Mouse (Mus musculus) T-cell, adult 2 months (primary cell): ENCODE results near the gene Mbl1.

Source experiments
- DNase-seq: peaks from one replicate; pipeline ENCODE4 v3.0.0; 2022; ENCODE audit warnings: low spot score

Gene Mbl1

DNA sequence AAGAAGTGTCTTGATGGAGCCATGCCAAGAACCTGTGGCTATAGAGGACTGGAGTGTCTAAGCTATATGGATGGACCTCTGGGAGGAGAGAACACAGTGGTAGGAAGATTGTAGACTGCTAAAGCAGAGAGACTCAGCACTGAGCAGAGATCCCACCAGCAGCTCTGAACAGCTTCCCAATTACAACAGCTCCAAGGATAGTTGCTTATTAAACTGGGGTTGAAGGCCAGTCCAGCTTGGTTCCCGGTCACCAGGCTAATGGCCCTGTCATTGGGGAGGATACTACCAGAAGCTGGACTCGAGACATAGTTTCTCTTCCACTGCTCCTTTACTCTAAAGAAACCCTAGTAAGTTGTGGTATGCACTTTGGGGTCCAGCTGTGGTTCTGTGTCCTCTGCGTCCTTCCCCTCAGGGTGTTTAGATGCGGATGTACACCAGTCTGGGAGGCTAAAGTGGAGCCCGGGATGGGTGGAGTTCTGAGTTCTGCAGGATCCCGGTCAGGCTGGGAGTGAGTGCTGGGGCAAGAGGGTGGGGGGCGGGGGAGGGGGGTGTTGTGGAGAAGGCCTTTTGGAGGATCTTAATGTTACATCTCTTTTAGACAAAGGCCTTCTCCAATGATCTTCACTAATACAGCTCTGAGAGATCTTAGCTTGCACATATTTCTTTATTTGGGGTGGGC, at the start of gene Mbl1:
Gene Mbl1, plus strand, starts transcription at position 239 of the 679 bp plus-strand sequence.
- no peak for DNase-seq

- DNase-seq = no peak
Measured at GRCm38 (mm10) chr14:41102269-41102668, 49.0 kb upstream of the Mbl1 start.

DNA sequence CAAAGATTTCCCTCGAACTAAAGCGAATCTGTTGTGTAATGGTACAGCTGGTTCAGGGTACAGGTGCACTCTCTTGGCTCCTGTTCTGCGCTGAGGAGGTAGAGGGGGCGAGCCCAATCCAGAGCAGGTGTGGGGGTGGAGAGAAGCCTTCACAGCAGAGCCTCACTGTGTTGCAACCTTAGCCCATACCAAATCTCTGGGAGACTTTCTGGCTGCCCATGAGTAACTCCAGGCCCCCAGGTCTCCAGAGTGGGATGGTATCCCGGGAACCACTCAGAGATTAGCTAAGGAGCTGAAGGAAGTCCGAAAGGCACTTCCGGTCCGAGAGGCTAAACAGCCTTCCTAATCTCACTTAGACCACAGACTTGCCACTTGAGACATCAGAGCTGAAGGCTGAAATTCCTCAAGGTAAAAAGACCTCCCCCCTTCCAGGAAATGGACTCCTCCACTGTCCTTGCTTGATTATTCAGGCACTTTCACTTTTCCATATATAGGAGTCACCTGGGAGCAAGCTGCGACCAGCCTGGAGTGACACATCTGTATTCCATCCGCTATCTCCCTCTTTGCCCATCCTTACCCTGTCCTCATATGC, 46.3 kb upstream of the Mbl1 start, which contains the start of gene Mat1a:
Gene Mat1a, plus strand, starts transcription at position 183 of the 592 bp plus-strand sequence.
- no peak for DNase-seq

DNA sequence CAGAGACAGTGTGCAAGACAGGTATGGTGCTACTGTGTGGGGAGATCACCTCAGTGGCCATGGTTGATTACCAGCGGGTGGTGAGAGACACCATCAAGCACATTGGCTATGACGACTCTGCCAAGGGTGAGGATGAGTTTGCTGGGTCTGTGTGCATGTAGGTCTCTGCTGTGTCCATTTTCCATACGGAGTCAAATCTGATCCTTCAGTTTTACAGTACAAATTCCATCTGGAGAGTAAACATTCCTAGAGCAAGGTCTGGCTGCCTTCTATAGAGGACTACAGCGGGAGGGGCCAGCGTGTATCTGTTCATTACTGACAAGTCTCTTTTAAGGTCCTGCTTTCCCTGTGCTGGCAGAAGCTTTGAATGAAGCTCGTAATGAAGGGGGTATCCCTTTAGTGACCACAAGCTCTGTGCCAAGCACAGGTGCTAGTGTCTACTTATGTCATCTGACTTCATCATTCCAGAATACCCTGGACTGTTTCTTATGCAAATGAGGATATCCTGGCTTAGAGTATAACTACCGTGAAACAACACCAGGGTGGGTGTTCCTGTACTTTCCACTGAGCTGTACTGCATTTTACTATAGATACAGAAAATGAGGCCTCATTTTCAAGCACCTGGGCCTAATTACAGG, 40.1 kb upstream of the Mbl1 start:
- DNase-seq = no peak

- DNase-seq = no peak
Measured at GRCm38 (mm10) chr14:41112944-41113343, 38.3 kb upstream of the Mbl1 start.

DNA sequence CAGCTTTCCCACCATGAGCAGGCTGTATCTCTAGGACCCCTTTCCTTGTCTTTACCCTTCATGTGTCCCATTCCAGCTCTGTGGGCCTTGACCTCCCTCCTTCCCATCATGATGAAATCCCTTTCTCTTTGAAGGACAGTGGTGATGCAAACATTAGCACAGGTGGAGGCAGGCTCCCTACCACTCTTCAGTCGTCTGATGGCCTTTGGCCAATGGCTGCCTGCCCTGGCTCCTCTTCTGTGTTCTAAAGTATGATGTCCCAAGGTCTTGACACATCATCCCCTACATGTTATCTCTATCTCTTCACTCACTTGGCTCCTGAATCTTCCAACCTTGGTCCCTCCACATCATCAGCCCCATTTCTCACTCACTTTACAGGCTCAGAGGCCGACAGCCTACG, 35.0 kb upstream of the Mbl1 start:
- DNase-seq = no peak

GRCm38 (mm10) chr14:41124683-41125082, 26.6 kb upstream of the Mbl1 start:
- DNase-seq = no peak

DNA sequence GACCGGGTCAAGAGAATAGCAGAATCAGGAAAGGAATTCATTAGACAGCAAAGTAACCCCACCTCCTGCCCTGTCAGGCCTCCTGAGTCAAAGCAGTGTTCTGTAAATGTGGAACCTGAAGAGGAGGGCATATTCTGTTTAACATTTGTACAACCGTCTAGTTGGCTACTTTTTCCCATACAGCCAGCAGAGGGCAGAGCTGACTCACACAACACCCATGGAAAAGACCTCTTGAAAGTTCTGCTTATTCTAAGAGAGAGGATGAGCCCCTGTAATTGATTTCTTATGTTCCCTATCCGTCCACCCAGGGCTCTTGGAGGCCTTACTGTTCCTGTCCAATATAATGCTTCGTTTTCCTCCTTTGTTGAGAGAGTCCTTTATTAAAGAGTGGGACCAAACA, 23.3 kb upstream of the Mbl1 start:
- DNase-seq = no peak

- no peak for DNase-seq
Measured at GRCm38 (mm10) chr14:41131540-41131939, 19.7 kb upstream of the Mbl1 start, which contains the start of gene Sftpa1. Gene Sftpa1 (plus strand): TSS chr14:41131782.

DNA sequence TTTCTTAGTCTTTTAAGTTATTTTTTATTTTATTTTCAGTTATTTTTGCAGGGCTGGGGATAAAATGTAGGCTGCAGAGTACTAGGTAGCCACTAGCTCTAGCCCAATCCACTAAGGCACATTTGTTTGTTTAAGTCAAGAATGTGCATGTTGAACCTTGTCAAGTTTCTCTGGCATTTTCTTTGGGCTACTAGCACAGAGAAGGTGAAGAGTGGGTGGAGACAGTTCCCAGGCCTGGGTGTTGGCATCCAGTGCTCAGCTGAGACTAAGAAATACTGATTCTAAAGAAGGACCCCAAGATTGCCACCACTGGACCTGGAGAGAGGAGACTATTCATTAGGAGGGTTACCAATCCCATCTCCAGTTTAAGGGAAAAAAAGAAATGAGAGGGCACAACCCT, 14.3 kb upstream of the Mbl1 start:
- no peak for DNase-seq

- DNase-seq = no peak
Measured at GRCm38 (mm10) chr14:41140686-41141085, 10.6 kb upstream of the Mbl1 start.

- DNase-seq = no peak
Measured at GRCm38 (mm10) chr14:41146035-41146434, 5.2 kb upstream of the Mbl1 start.

DNA sequence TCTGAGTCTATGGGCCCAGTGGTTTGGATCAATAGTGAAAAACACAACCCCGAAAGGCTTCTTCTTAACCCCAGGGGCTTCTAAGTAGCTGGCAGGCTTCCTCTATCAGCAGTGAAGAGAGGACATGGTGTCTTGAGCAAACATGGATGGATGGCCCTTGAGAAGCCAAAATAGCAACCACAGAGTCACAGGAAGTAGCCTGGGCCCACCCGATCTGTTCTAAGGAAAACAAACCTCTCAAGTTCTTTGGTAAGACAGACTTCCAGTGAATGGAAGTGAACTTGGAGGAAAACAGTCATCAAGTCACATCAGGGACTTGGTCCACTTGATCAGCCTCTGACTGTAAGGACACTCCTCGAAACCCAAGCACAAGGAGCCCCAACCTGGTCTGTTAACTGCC, 4.3 kb upstream of the Mbl1 start:
- DNase-seq = no peak

- no peak for DNase-seq
Measured at GRCm38 (mm10) chr14:41147356-41147755, 3.9 kb upstream of the Mbl1 start.

DNA sequence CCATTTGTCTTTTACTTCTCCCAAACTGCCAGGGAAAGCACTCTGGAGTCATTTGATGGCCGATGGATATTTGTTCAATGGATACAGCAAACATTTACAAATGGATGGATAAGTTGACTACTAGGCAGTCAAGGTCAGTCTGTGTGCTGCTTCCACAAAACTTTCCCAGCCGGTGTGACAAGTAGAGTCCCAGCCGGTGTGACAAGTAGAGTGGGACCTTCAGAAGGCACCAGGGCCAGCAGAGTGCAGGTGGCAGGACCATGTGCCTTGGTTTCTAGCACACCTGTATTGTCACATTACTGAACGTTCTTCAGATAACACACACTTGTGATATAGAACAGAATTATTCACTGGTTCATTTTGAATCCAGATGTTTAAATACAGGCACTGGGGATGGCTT, 8.8 kb downstream of the Mbl1 start:
- no peak for DNase-seq

DNA sequence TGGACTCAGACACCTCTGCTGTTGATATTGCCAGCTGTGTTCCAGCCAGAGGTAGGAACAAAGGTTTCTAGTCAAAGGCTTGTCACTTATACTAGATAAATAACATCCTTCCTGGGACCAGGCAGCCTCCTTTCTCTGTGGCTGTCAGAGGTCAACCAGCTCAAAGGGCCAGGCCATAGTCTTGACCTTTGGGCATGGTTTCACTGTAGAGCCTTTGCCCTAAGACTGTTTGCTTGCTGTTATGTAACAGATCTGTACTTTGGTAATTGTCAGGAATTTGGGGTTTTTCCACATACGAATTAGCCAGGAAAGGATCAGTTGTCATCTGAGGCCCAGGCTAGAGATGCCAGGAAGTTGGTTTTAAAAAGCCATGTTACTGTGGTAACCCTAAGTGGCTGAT, 9.5 kb downstream of the Mbl1 start:
- DNase-seq = no peak

GRCm38 (mm10) chr14:41162663-41163062, 11.4 kb downstream of the Mbl1 start:
- DNase-seq = no peak

- DNase-seq = no peak
Measured at GRCm38 (mm10) chr14:41167278-41167677, 16.0 kb downstream of the Mbl1 start.

GRCm38 (mm10) chr14:41168567-41168966, 17.3 kb downstream of the Mbl1 start:
- DNase-seq = no peak

GRCm38 (mm10) chr14:41170514-41170913, 19.3 kb downstream of the Mbl1 start:
- DNase-seq = no peak

DNA sequence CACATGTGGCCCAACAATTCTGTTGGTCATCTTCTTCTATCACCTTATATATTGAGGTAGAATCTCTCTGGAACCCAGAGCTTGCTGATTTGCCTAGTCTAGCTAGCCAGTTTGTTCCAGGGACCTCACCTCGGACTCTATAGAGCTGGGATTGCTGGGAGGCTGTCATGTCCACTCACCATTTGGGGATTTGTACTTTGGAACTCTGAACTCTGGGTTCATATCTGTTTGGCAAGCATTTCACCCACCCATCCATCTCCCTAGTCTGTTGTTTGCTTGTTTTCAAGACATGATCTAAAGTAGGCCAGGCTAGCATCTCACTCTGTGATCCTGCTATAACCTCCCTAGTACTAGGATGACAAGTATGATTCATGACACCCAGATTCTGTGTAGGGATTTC, 23.5 kb downstream of the Mbl1 start:
- DNase-seq = no peak

GRCm38 (mm10) chr14:41185059-41185821, 34.0 kb downstream of the Mbl1 start, which contains the start of gene Sftpd:
Gene Sftpd (minus strand): TSS chr14:41185149.
- DNase-seq = no peak

GRCm38 (mm10) chr14:41189496-41189895, 38.2 kb downstream of the Mbl1 start:
- DNase-seq = no peak
